Mouse (Mus musculus) liver, embryonic 16.5 days (tissue): ENCODE data around the gene Dnajc3. TPM values are rescaled to one million over a fixed set of nuclear protein-coding genes. Genes with fewer than 3 reads are reported as not detected.

ENCODE experiments used
- ATAC-seq: fragments of 200-750 bp; cut with Nextera tagmentation; 2 replicates; pipeline ENCODE4 v1.8.0; 2017; ENCODE audit warnings: low read depth, mild to moderate bottlenecking, moderate number of reproducible peaks, moderate library complexity
- H3K27ac ChIP-seq: fragments of 300-500 bp; sonication (generic); 2 replicates; pipeline ENCODE4 v1.5.1; 2014; ENCODE audit warnings: mild to moderate bottlenecking, low read length
- H3K27me3 ChIP-seq: fragments of 300-500 bp; sonication (generic); 2 replicates; pipeline ENCODE4 v1.6.1; 2014; ENCODE audit warnings: low read depth, low read length, mixed read lengths; ENCODE audit not compliant: control insufficient read depth, insufficient read depth
- H3K36me3 ChIP-seq: fragments of 300-500 bp; sonication (generic); 2 replicates; pipeline ENCODE4 v1.6.1; 2014; ENCODE audit warnings: mild to moderate bottlenecking; ENCODE audit not compliant: control insufficient read depth, insufficient read depth
- H3K4me1 ChIP-seq: fragments of 300-500 bp; sonication (generic); 2 replicates; pipeline ENCODE4 v1.6.1; 2014; ENCODE audit warnings: low read depth, low read length, mixed read lengths; ENCODE audit not compliant: control insufficient read depth
- H3K4me2 ChIP-seq: fragments of 300-500 bp; sonication (generic); 2 replicates; pipeline ENCODE4 v1.6.1; 2014; ENCODE audit warnings: low read depth, low read length, mixed read lengths
- H3K4me3 ChIP-seq: fragments of 300-500 bp; sonication (generic); 2 replicates; pipeline ENCODE4 v1.5.1; 2014; ENCODE audit warnings: low read depth, mild to moderate bottlenecking, low read length
- H3K9ac ChIP-seq: fragments of 300-500 bp; sonication (generic); 2 replicates; pipeline ENCODE4 v1.6.1; 2014; ENCODE audit warnings: low read depth, low read length
- H3K9me3 ChIP-seq: fragments of 300-500 bp; sonication (generic); replicated peaks from 2 replicates; pipeline ENCODE4 v1.6.1; 2016; ENCODE audit warnings: low read length; ENCODE audit not compliant: control insufficient read depth
- WGBS: fragments of 180-500 bp; shearing (Covaris S2); extraction: QIAGEN DNeasy Blood & Tissue Kit; methylation state at CpG from one replicate; pipeline ENCODE4 v1.1.7; 2014; ENCODE audit not compliant: insufficient replicate concordance; 5-methylcytosine and 5-hydroxymethylcytosine counted together
- polyA plus RNA-seq: library from polyadenylated mRNA; unstranded; fragments of >200 nt; fragmentation: Nextera tagmentation; extraction: Ambion mirVana; gene quantifications from 2 replicates; pipeline ENCODE4 v1.2.1, GENCODE M21; 2015

Dnajc3 gene
- polyA plus RNA-seq, 1 experiment from 2014 or later, result 31.6 TPM

DNA sequence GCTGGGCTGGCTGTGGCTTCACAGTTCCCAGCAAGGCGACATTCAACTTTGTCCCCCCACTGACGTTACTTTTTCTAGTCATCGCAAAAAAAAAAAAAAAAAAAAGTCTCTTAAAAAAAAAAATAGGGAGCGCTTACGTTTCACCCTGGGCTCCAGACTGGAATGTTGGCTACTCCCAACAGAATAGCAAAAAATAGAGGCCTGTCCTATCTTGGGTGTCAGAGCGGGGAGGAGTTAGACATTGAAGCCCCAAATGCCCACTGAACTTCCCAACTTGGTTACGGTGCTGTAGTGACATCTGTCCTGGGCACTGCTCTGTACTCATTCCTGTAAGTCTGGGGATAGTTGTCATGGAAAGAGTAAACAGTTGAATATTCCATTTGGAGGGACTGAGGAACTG lies 775 bp downstream of the Dnajc3 start:
- no peak for ATAC-seq
- peak overlapping the region; percentile 91 for H3K27ac ChIP-seq

DNA sequence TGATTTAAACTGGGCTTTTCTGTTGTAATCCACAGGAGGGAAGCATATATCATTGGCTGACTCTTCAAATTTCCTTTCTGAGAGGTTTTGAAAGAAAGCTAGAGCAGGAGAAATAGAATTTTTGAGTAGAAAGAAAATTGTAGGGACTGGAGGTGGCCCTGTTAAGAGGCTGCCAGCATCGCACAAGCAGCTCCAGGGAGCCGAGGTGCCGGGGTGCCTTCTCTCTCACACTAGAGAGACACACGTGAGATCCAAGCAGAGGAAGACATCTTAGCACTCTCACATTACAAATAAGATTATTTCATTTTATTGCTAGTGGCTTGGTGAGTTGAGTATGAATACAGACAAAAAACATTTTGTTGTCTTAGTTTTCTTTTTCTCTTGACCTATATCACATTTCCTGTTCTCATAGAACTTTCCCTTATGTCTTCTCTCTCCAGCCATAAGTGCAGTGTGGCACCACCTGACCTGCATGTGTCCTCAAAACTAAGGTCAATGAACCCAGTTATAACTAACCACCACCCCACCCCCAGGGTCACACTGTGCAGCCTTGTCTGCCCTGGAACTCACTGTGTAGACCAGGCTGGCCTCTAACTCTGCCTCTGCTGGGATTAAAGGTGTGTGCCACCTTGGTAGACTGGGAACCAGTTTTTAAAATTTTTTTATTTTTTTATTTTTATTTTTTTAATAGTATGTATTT lies 3.2 kb downstream of the Dnajc3 start:
- H3K27me3 ChIP-seq, result no peaks in the 10 kb centered on the region
- peaks cover 30% of the 10 kb centered on the region for H3K4me1 ChIP-seq
- H3K27ac ChIP-seq, result no peak overlapping the region
- WGBS, result 75% methylated on average over 4 of the region's 4 CpGs
- H3K9me3 ChIP-seq, result no peaks in the 10 kb centered on the region
- no peak overlapping the region for H3K4me2 ChIP-seq
- no peak for ATAC-seq
- no peaks in the 10 kb centered on the region for H3K36me3 ChIP-seq
- H3K9ac ChIP-seq, result no peak overlapping the region
- no peak overlapping the region for H3K4me3 ChIP-seq

More for the DNA sequence above, 775 bp downstream of the Dnajc3 start:
- H3K36me3 ChIP-seq, result no peaks in the 10 kb centered on the region
- H3K4me3 ChIP-seq, result peak overlapping the region; percentile 96
- no peaks in the 10 kb centered on the region for H3K27me3 ChIP-seq
- H3K9ac ChIP-seq, result peak overlapping the region; percentile 99
- no peaks in the 10 kb centered on the region for H3K9me3 ChIP-seq
- 1% methylated on average over 7 of the region's 7 CpGs for WGBS
- H3K4me1 ChIP-seq, result peaks cover 30% of the 10 kb centered on the region
- peak overlapping the region; percentile 85 for H3K4me2 ChIP-seq

DNA sequence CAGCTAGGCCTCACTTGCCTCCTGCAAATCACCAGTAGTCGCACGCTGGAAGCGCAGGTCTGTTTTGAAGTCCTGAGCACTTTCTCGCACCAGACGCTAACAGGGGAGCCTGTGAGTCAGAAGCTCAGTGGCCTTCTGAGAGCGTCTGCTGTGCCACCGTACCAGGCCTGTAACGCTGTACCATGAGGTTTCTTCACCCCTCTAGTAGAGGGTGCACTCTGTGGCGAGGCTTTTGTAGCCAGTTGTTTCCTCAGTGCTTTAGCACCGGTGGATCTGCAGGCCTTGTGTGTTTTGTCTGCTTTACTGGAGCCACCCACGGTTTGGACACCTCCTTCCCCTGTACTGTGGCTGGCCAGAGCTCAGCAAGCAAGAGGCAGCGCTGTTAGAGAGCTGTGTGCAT lies 4.3 kb downstream of the Dnajc3 start:
- H3K4me3 ChIP-seq, result no peak overlapping the region
- no peak overlapping the region for H3K9ac ChIP-seq
- H3K9me3 ChIP-seq, result no peaks in the 10 kb centered on the region
- 0 out of 2 replicates have a peak overlapping the region, but pooled peaks have one; percentile 23 for H3K27ac ChIP-seq
- peaks cover 25% of the 10 kb centered on the region for H3K4me1 ChIP-seq
- 72% methylated on average over 12 of the region's 12 CpGs for WGBS
- ATAC-seq, result no peak
- H3K36me3 ChIP-seq, result no peaks in the 10 kb centered on the region
- H3K4me2 ChIP-seq, result no peak overlapping the region
- no peaks in the 10 kb centered on the region for H3K27me3 ChIP-seq

DNA sequence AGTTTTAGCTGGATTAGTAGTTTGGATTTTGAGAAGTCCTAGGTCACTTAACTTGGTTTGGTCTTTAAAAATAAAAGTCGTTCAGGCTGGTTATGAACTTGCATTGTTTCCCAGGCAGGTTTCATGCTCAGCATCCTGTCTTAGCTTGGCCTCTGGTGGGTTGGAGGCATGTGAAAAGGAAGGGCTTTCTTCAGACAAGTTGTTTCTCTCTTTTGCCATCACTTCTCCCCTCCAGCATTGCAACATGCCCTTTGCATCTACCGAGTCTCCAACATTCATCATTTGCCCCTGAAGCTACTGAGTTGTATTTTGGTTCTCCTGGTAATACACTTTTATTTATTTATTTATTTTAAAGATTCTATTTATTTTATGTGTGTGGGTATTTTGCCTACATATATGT lies 6.9 kb downstream of the Dnajc3 start:
- no peaks in the 10 kb centered on the region for H3K36me3 ChIP-seq
- peaks cover 13% of the 10 kb centered on the region for H3K4me1 ChIP-seq
- no peak for ATAC-seq
- H3K27ac ChIP-seq, result no peak overlapping the region
- 39% methylated on average over 2 of the region's 2 CpGs for WGBS
- no peak overlapping the region for H3K9ac ChIP-seq
- no peak overlapping the region for H3K4me2 ChIP-seq
- H3K9me3 ChIP-seq, result no peaks in the 10 kb centered on the region
- no peak overlapping the region for H3K4me3 ChIP-seq
- no peaks in the 10 kb centered on the region for H3K27me3 ChIP-seq

DNA sequence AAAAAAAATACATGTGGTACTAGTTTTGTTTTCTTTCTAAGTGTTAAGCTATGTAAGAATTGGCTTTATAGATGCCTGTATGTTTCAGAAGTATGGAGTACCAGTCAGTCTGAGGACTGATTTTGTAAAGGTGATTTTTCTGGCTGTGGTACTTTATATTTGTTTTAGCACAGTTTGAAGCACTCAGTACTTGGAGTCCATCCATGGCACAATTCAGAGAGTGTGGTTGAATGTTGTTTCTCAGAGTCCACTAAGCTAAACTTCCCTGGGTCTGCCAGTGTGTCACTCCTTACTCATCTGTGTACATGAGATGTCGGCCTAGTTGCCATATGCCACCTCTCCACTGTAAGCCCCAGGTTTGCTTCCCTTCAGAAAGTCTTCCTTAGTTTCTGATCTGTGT lies 11.1 kb downstream of the Dnajc3 start:
- Histone ChIP-seq H3K36me3 (peaks cover 4% of the 10 kb centered on the region; the same call in 1 of the 2 replicates), H3K4me3 (no peak overlapping the region), H3K4me2 (no peak overlapping the region), H3K4me1 (peaks cover 3% of the 10 kb centered on the region; the same call in 1 of the 2 replicates), H3K9me3 (no peaks in the 10 kb centered on the region), H3K27me3 (no peaks in the 10 kb centered on the region), H3K27ac (no peak overlapping the region), H3K9ac (no peak overlapping the region)
- WGBS, result 84% methylated on average over 1 of the region's 1 CpGs
- no peak for ATAC-seq

DNA sequence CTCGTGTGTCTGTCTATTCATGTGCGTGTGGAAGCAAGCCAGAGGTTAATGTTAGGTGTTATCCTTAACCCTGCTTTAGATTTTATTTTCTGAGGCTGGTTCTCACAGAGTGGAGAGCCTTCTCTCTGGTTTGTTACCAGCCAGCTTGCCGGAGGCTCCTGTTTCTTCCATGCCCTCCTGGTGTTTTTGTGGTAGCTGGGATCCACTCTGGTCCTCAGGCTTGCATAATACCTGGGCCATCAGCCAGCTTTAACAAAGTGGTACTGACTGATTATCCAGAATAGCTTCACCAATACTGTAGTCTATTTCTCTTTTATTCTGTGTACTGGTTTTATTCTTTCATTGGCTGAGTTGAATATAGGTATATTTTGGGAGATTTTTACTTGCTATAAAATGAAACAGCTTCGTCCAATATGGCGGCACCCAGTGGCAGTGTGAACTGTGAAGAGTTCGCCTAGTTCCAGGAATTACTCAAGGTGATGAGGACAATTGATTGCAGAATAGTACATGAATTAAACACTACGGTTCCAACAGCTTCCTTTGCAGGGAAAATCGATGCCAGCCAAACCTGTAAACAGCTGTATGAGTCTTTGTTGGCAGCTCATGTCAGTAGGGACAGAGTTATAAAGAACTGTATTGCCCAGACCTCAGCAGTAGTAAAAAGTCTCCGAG lies 14.3 kb downstream of the Dnajc3 start:
- Histone ChIP-seq H3K27ac (no peak overlapping the region), H3K9ac (no peak overlapping the region), H3K4me3 (no peak overlapping the region), H3K36me3 (peaks cover 4% of the 10 kb centered on the region; the same call in 1 of the 2 replicates), H3K27me3 (no peaks in the 10 kb centered on the region), H3K4me2 (no peak overlapping the region), H3K4me1 (no peaks in the 10 kb centered on the region), H3K9me3 (no peaks in the 10 kb centered on the region)
- ATAC-seq, result no peak
- 79% methylated on average over 9 of the region's 9 CpGs for WGBS

DNA sequence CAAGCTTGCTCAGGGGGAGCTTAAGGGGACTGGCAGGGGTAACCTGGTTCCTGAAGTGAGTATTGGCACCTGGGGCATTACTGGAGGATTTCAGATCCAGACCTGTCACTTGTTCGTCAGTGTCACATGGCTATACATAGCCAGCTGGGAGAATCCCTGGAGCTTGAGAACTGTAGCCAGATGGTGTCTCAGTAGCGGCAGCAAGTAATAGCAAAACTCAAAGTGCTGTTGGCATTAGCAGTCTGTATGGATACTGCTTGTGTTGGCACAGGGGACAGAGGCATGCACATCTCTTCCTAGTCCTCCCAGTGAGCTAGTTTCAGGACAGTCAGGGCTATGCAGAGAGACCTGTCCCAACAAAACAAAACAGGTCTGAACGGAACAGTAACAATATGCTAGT lies 20.2 kb downstream of the Dnajc3 start:
- Histone ChIP-seq H3K4me1 (no peaks in the 10 kb centered on the region), H3K27me3 (no peaks in the 10 kb centered on the region), H3K9ac (no peak overlapping the region), H3K27ac (no peak overlapping the region), H3K4me3 (no peak overlapping the region), H3K36me3 (peaks cover 22% of the 10 kb centered on the region), H3K4me2 (no peak overlapping the region), H3K9me3 (no peaks in the 10 kb centered on the region)
- ATAC-seq, result no peak
- WGBS, result 81% methylated on average over 3 of the region's 3 CpGs

DNA sequence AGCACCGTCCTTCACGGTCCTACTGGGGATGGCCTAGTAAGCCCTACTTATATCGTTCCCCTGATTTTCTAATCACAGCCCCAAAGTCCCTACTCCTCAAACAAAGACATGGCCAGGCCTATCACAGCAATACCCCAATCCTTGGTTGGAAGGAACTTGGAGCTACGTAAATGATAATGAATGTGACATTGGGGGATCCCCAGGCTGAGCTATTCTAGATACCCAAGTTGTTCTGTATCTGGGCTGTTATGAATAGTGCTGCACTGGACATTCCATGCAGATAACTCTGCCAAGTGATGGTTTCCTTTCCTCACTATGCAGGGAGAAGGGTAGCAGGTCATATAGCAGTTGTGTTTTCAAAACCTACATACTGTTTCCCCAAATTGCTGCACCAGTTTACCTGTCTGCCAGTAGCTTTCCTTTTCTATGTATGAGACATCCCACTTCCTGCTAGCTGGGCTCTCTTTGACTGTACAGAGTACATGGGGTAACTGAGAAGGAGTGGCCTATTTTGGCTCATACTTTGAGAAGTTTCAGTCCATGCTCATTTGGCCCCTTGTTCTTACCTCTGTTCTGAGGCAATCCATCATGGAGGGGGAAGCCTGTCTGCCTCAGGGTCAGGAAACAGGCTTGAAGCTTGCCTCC lies 27.7 kb downstream of the Dnajc3 start:
- Histone ChIP-seq H3K4me3 (no peak overlapping the region), H3K4me2 (no peak overlapping the region), H3K4me1 (no peaks in the 10 kb centered on the region), H3K9me3 (no peaks in the 10 kb centered on the region), H3K9ac (no peak overlapping the region), H3K27me3 (no peaks in the 10 kb centered on the region), H3K36me3 (peaks cover 17% of the 10 kb centered on the region), H3K27ac (no peak overlapping the region)
- ATAC-seq, result no peak
- WGBS, result 89% methylated on average over 4 of the region's 4 CpGs

DNA sequence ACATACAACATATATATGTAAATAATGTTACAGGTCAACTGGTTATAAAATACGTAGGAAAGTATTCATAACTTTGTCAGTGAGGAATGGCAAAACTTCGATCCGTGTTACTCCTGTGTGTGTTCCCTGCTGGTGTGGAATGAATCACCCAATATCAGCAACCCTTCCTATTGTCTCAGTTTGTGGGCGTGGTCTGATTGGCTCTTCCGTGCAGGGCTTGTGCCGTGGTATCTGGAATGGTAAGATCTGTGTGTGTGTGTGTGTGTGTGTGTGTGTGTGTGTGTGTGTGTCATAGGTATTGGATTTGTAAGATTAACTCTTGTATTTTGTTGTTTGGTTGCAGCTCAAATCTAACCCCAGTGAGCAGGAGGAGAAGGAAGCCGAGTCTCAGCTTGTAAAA lies 29.9 kb downstream of the Dnajc3 start:
- Histone ChIP-seq H3K27me3 (no peaks in the 10 kb centered on the region), H3K4me2 (no peak overlapping the region), H3K4me3 (no peak overlapping the region), H3K36me3 (peaks cover 24% of the 10 kb centered on the region), H3K9me3 (no peaks in the 10 kb centered on the region), H3K4me1 (no peaks in the 10 kb centered on the region), H3K27ac (no peak overlapping the region), H3K9ac (no peak overlapping the region)
- WGBS, result 69% methylated on average over 7 of the region's 7 CpGs
- no peak for ATAC-seq
